Mouse (Mus musculus) kidney, embryonic 15.5 days (tissue): Measurements from ENCODE around the gene Gjb1. TPM values are rescaled to one million over a fixed set of nuclear protein-coding genes. Genes with fewer than 3 reads are reported as not detected.

Experiments used
- ATAC-seq: fragments of 200-750 bp; cut with Nextera tagmentation; replicated peaks from 2 replicates; pipeline ENCODE4 v1.8.0; 2017; ENCODE audit warnings: moderate TSS enrichment; ENCODE audit not compliant: low FRiP score
- H3K27ac ChIP-seq: fragments of 300-500 bp; sonication (generic); 2 replicates; pipeline ENCODE4 v1.5.1; 2015; ENCODE audit warnings: mild to moderate bottlenecking, inconsistent platforms
- H3K27me3 ChIP-seq: fragments of 300-500 bp; sonication (generic); 2 replicates; pipeline ENCODE4 v1.6.1; 2015; ENCODE audit warnings: inconsistent platforms
- H3K36me3 ChIP-seq: fragments of 300-500 bp; sonication (generic); 2 replicates; pipeline ENCODE4 v1.6.1; 2015; ENCODE audit warnings: inconsistent platforms
- H3K4me1 ChIP-seq: fragments of 300-500 bp; sonication (generic); 2 replicates; pipeline ENCODE4 v1.6.1; 2015; ENCODE audit warnings: inconsistent platforms
- H3K4me2 ChIP-seq: fragments of 300-500 bp; sonication (generic); 2 replicates; pipeline ENCODE4 v1.6.1; 2015; ENCODE audit warnings: moderate library complexity, mild to moderate bottlenecking, inconsistent platforms
- H3K4me3 ChIP-seq: fragments of 300-500 bp; sonication (generic); replicated peaks from 2 replicates; pipeline ENCODE4 v1.5.1; 2015; ENCODE audit warnings: mild to moderate bottlenecking, inconsistent platforms
- H3K9ac ChIP-seq: fragments of 300-500 bp; sonication (generic); 2 replicates; pipeline ENCODE4 v1.6.1; 2015; ENCODE audit warnings: mild to moderate bottlenecking, inconsistent platforms
- H3K9me3 ChIP-seq: fragments of 300-500 bp; sonication (generic); replicated peaks from 2 replicates; pipeline ENCODE4 v1.6.1; 2016; ENCODE audit warnings: inconsistent platforms
- WGBS: fragments of 180-500 bp; shearing (Covaris S2); methylation state at CpG from one replicate; pipeline ENCODE4 v1.1.7; 2015; ENCODE audit warnings: mixed read lengths; 5-methylcytosine and 5-hydroxymethylcytosine counted together
- polyA plus RNA-seq: library from polyadenylated mRNA; unstranded; fragments of >200 nt; fragmentation: Nextera tagmentation; extraction: Ambion mirVana; gene quantifications from 2 replicates; pipeline ENCODE4 v1.2.1, GENCODE M21; 2015

The Gjb1 gene
- polyA plus RNA-seq, 1 experiment from 2014 or later, result 21.4 TPM

- Histone ChIP-seq H3K27me3 (peaks cover 12% of the 10 kb centered on the region; the same call in 1 of the 2 replicates), H3K27ac (peak overlapping the region; percentile 62), H3K9ac (peak overlapping the region; percentile 53), H3K9me3 (no peaks in the 10 kb centered on the region), H3K36me3 (peaks cover 14% of the 10 kb centered on the region), H3K4me3 (peak overlapping the region; percentile 62), H3K4me2 (peak overlapping the region; percentile 77), H3K4me1 (peaks cover 19% of the 10 kb centered on the region)
- WGBS, result 24% methylated on average over 36 of the region's 36 CpGs
- ATAC-seq, result no peak; the same call in 1 of the 2 replicates
Observed at GRCm38 (mm10) chrX:101418946-101419724, 43.0 kb downstream of the Gjb1 start.

GRCm38 (mm10) chrX:101419725-101420699 lies 43.8 kb downstream of the Gjb1 start:
- 21% methylated on average over 49 of the region's 54 CpGs for WGBS
- H3K9me3 ChIP-seq, result no peaks in the 10 kb centered on the region
- peaks cover 8% of the 10 kb centered on the region for H3K36me3 ChIP-seq
- H3K4me3 ChIP-seq, result peak overlapping the region; percentile 62
- peak; percentile 96 for ATAC-seq
- peak overlapping the region; percentile 53 for H3K9ac ChIP-seq
- peak overlapping the region; percentile 77 for H3K4me2 ChIP-seq
- peak overlapping the region; percentile 62 for H3K27ac ChIP-seq
- H3K27me3 ChIP-seq, result peaks cover 12% of the 10 kb centered on the region; the same call in 1 of the 2 replicates
- H3K4me1 ChIP-seq, result peaks cover 19% of the 10 kb centered on the region

GRCm38 (mm10) chrX:101420700-101421095 lies 44.5 kb downstream of the Gjb1 start, which contains the start of gene Zmym3:
Gene Zmym3, minus strand, starts transcription at chrX:101420849.
- Histone ChIP-seq H3K27me3 (peaks cover 12% of the 10 kb centered on the region; the same call in 1 of the 2 replicates), H3K27ac (peak within 1 kb of the TSS; percentile 60; the same call in 1 of the 2 replicates), H3K9me3 (no peaks in the 10 kb centered on the region), H3K4me3 (peak within 1 kb of the TSS; percentile 62), H3K36me3 (peaks cover 1% of the 10 kb centered on the region; the same call in 1 of the 2 replicates), H3K4me2 (peak within 1 kb of the TSS; percentile 77), H3K9ac (peak within 1 kb of the TSS; percentile 53), H3K4me1 (peaks cover 19% of the 10 kb centered on the region)
- WGBS, result 33% methylated on average over 4 of the region's 4 CpGs
- ATAC-seq, result no peak

GRCm38 (mm10) chrX:101423462-101423861 lies 47.3 kb downstream of the Gjb1 start:
- H3K4me3 ChIP-seq, result no peak overlapping the region
- ATAC-seq, result no peak
- no peaks in the 10 kb centered on the region for H3K36me3 ChIP-seq
- peaks cover 10% of the 10 kb centered on the region for H3K4me1 ChIP-seq
- H3K27ac ChIP-seq, result no peak overlapping the region
- H3K27me3 ChIP-seq, result peaks cover 16% of the 10 kb centered on the region; the same call in 1 of the 2 replicates
- no peaks in the 10 kb centered on the region for H3K9me3 ChIP-seq
- 80% methylated on average over 2 of the region's 2 CpGs for WGBS
- H3K4me2 ChIP-seq, result no peak overlapping the region
- H3K9ac ChIP-seq, result no peak overlapping the region

- H3K36me3 ChIP-seq, result peaks cover 9% of the 10 kb centered on the region; the same call in 1 of the 2 replicates
- no peak for ATAC-seq
- H3K27ac ChIP-seq, result no peak overlapping the region
- 4% methylated on average over 1 of the region's 1 CpGs for WGBS
- no peak overlapping the region for H3K4me2 ChIP-seq
- H3K9me3 ChIP-seq, result no peaks in the 10 kb centered on the region
- H3K4me1 ChIP-seq, result peaks cover 6% of the 10 kb centered on the region; the same call in 1 of the 2 replicates
- no peak overlapping the region for H3K4me3 ChIP-seq
- peaks cover 10% of the 10 kb centered on the region; the same call in 1 of the 2 replicates for H3K27me3 ChIP-seq
- no peak overlapping the region for H3K9ac ChIP-seq
Observed at GRCm38 (mm10) chrX:101427774-101428173, 51.6 kb downstream of the Gjb1 start.

- Histone ChIP-seq H3K4me1 (peaks cover 6% of the 10 kb centered on the region; the same call in 1 of the 2 replicates), H3K9ac (no peak overlapping the region), H3K4me3 (peak overlapping the region; percentile 60), H3K36me3 (peaks cover 13% of the 10 kb centered on the region; the same call in 1 of the 2 replicates), H3K9me3 (no peaks in the 10 kb centered on the region), H3K27ac (peak overlapping the region; percentile 94), H3K27me3 (peaks cover 7% of the 10 kb centered on the region; the same call in 1 of the 2 replicates), H3K4me2 (peak overlapping the region; percentile 49)
- WGBS, result 31% methylated on average over 7 of the region's 7 CpGs
- ATAC-seq, result no peak
Observed at GRCm38 (mm10) chrX:101428785-101429141, 52.6 kb downstream of the Gjb1 start.

GRCm38 (mm10) chrX:101429142-101429949 lies 53.2 kb downstream of the Gjb1 start, which contains the start of gene Nono:
Gene Nono, plus strand, starts transcription at chrX:101429318.
- Histone ChIP-seq H3K9me3 (no peaks in the 10 kb centered on the region), H3K9ac (peak within 1 kb of the TSS; percentile 71), H3K27ac (peak within 1 kb of the TSS; percentile 96), H3K27me3 (peaks cover 7% of the 10 kb centered on the region; the same call in 1 of the 2 replicates), H3K4me1 (peaks cover 6% of the 10 kb centered on the region; the same call in 1 of the 2 replicates), H3K36me3 (peaks cover 13% of the 10 kb centered on the region; the same call in 1 of the 2 replicates), H3K4me3 (peak within 1 kb of the TSS; percentile 60), H3K4me2 (peak within 1 kb of the TSS; percentile 56)
- peak; percentile 97 for ATAC-seq
- WGBS, result 18% methylated on average over 46 of the region's 51 CpGs

- H3K4me1 ChIP-seq, result peaks cover 6% of the 10 kb centered on the region; the same call in 1 of the 2 replicates
- H3K9ac ChIP-seq, result peak overlapping the region; percentile 71
- WGBS, result 13% methylated on average over 14 of the region's 14 CpGs
- ATAC-seq, result peak; percentile 59
- H3K4me3 ChIP-seq, result peak overlapping the region; percentile 60
- H3K9me3 ChIP-seq, result no peaks in the 10 kb centered on the region
- H3K36me3 ChIP-seq, result peaks cover 13% of the 10 kb centered on the region; the same call in 1 of the 2 replicates
- H3K4me2 ChIP-seq, result peak overlapping the region; percentile 56
- peak overlapping the region; percentile 96 for H3K27ac ChIP-seq
- peaks cover 7% of the 10 kb centered on the region; the same call in 1 of the 2 replicates for H3K27me3 ChIP-seq
Observed at GRCm38 (mm10) chrX:101429976-101430375, 53.8 kb downstream of the Gjb1 start.
